Mouse (Mus musculus): ENCODE results near the gene Srsf7.

DNA sequence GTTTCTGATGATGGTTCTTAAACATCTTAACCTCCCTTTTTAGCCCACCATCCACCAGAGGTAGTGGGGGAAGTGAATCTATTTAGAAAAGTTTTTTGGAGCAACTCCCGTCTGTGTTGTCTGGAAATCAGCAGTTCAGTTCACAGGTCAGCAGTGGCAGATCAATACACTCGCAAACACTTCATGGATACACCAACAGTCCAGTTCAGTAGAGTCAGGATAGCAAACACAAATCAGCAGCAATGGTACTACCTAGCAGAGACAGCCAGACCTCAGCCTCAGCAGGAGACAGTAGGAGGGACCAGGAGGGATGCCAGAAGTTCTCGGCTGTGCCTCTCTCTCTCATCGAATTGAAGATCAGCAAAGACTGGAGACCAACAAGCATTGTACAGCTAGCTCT, 35.2 kb downstream of the Srsf7 start:
- TF ChIP-seq POLR2A (IDR thresholded peaks at IDR 0.05; ENCODE audit: borderline replicate concordance, extremely low read depth, low read depth, low read length) (no peak), CTCF (IDR thresholded peaks at IDR 0.05; ENCODE audit: insufficient read depth, low read length) (no peak)

Data from lung, adult 2 months (tissue).